Mouse (Mus musculus) cerebellum, postnatal 36 days (tissue): ENCODE data around the gene Slc30a7.

Source experiments
- DNase-seq, 2 experiments: peaks; one replicate each; pipeline ENCODE4 v3.0.0; 2021 to 2022; ENCODE audit warnings: mixed read lengths in 2 of 2

Gene Slc30a7

DNA sequence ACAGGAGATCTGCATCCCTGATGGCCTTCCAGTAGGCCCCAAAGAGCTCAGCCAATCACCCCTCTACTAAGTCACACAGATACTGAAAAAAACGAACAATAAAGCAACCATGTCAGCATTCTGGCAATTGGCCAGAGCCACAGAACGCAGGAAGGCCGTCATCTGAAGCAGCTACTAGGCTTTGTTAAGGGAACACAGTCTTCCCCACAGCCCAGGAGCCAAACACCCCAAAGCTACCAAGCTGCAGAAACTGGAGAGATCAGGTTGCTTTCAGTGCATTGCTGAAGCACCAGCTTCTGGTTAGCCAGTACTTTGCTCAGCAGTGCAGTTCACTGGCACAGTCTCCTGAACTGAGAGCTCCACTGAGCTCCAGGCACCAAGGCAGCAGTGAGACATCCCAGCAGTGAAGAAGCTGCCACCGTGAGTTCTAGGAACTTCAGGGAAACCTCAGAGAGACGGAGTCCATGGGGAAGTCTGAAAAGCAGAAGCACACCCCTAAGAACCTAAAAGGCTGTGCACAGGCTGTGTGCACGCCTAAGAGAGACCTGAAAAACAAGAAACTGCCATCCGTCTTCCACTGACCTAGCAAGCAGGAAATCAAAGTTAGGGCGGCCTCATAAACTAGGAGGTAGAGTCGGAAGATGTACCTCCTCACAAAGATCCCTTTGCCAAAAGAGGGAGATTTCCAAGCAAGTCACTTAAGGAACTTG lies 21.9 kb downstream of the Slc30a7 start:
- DNase-seq, result no peak

DNA sequence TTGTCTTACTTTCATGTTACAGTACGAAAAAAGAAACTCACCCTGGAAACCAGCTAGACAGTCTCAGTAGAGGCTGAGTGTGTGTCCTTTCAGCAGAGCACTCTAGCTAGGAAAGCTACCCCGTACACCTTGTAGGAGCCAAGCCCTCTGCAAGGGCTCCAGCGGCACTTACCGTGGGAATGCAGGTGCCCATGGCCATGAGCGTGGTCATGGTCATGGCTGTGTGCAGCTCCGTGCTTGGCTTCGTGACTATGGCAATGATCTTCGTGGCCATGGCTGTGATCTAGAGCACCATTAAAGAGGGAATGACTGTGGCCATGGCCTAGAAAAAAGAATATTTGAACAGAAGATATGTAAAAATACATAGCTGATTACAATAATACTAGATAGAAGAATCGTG lies 22.6 kb downstream of the Slc30a7 start:
- no peak for DNase-seq

DNA sequence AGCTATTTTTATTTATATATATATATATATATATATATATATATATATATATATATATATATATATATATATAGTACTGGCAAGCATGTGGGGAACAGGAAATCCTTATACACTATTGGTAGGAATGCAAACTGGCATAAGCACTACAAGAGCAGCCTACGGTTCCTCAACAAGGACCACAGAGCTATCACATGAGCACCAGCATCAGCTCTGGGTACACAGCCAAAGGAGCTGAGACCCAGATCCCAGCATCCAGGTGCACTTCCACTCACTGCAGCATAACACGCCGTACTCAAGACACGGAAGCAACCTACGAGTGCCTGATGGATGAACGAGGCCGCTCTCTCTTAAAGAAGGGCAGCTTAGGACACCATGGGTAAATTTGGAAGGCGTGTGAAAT lies 24.0 kb downstream of the Slc30a7 start:
- DNase-seq, result no peak

- no peak for DNase-seq
Measured at GRCm38 (mm10) chr3:115979000-115979399, 28.2 kb downstream of the Slc30a7 start.

DNA sequence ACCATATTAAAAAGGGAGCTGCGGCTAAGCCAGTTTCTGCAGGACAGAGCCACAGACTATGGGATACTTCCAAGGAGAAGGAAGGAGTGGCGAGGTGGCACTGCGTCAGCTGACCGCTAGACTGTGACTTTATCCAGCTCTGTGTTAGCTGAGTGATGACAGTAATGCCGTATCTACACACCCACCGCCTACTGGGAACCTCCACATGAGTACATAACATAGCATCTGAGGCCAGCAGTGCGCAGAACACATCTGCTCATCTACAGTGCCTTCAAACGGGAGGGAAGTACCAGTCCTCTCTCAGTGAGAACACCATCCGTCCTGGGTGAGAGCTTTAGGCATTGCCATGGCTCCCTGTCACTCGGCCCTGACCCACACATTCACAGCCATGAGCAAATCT lies 32.2 kb downstream of the Slc30a7 start:
- no peak for DNase-seq

DNA sequence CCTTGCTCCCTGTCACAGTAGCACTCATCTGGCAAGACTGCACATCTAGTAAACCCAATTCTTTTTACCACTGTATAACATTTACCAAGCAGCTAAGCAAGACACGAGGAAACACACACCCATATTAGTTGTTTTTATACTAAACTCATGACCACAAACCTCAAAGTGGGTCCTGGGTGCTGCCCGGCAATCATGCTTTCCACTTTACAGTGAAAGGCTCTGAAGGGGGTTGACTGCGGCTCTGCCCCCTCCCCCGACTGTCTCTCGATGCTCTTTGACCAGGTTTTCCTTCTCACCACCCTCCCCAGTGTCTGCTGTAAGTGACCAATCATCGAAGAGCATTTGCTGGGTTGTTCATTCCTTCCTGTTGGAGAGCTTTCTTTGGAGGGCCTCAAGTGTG lies 33.0 kb downstream of the Slc30a7 start:
- no peak for DNase-seq

DNA sequence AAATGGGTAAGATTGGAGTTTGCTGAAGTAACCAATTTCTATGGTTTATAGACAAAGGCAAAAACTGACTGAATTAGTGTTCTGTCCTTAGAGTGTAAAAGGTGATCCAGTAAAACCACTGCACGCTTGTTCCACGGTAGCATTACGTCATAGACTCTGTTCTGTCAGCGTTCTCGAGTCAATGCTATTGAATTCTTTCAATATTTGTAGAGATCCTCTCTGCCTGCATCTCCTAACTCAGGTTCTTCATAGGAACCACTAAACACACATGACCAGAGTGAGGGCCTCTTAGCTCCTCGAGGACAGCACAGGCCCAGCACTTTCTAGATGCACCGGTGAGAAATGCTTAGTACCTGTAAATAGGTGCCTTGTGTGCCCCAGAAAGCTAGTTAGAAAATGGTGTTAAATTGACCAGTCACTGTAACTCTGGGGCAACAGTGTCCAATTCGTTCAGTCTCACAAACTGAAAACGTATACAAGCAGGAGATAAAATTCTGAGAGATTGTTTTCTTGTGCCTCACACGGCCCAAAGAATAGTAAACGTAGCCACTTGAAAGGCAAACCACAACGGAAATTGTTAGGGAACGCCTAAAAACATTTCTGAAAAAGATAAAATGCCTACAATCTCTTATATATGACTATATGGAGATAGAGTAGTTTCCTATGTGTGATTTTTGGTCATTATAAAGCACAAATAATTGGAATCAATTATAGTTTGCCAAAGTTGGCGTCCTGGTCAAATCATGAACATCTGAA lies 35.1 kb downstream of the Slc30a7 start:
- DNase-seq, result no peak

DNA sequence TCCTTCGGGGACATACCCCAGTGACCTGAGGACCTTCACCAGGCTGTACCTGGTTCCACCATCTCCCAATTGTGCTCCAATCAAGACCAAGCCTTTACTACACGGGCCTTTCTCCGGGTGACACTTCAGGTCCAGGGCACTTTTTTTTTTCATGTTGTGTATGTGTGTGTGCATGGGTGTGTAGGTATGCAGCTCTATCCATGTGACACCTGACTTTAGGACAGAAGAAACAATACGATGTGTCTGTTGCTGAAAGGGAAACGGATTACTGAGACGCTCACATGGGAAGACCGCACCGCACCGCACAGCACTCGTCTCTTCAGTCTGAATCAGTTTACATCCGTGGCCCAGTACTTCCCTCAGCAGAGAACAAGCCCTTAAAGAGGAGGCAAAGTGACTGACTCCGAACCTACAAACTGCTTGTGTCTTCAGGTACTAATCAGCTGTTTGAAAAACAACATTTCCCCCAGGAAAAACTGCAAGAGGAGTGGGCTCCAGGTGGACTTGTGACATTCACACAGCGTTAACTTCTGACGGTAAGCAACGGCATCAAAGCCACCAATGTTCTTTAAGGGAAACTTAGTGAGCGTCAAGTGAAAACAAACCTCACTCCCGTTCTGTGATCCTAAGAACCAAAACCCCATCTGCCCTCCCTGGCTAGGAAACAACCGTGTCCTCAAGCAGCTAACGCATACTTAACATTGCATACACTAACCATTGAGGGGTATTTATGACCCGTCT lies 36.0 kb downstream of the Slc30a7 start:
- no peak for DNase-seq

DNA sequence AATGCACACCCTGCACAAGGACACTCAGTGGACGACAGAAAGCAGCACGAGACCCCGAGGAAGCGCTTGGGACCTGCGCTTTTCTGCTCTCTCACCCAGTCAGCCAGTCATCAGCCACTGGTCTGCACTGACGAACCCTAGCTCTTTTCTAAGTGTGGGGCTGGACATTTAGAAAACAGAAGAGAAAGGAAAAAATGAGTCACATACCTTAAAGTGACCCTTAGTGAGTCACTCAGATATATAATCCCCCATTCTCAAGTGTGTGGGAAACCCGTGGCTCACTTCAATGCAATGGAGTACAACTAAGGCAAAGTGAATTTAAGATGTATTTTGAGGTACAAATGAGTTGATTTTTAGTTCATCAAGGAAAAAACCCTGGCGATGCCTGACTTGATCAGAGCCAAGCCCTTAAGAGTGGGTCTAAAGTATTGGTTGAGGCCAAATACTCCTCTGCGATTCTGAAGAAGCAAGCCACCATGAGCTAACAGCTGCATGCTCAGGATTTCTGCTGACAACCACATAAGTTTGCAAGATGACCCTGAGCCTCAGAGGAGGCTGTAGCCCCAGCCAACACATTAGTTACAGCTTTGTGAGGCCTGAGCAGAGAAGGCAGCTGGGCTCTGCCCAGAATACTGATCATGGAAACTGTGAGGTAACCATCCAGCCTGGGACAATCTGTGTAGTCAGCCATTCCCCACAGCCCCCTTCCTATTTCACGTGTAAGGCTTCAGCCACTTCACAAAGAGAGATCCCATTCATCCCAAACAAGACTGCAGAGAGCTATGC lies 38.3 kb downstream of the Slc30a7 start:
- DNase-seq, result no peak

DNA sequence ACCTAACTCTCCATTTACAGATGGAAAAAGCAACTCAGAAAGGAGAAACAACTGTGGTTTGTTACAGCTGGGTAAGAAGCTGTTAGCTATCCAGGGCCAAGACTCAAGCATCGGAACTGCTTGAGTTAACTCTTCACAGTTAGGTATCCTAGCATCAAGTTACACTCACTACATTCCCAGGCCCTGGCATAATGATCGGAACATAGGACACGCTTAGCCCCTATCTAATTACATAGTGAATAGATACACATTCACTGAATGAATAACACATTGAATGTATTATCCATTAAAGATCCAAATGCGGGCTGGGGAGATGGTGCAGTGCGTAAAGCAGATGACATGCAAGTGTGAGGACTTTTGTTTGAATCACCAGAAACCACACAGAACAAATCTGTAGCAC lies 43.1 kb downstream of the Slc30a7 start:
- no peak for DNase-seq

- no peak for DNase-seq
Measured at GRCm38 (mm10) chr3:115963597-115963996, 43.6 kb downstream of the Slc30a7 start.

GRCm38 (mm10) chr3:115962028-115962415 lies 45.2 kb downstream of the Slc30a7 start:
- no peak for DNase-seq

GRCm38 (mm10) chr3:115961311-115962027 lies 45.7 kb downstream of the Slc30a7 start:
- DNase-seq, result no peak

DNA sequence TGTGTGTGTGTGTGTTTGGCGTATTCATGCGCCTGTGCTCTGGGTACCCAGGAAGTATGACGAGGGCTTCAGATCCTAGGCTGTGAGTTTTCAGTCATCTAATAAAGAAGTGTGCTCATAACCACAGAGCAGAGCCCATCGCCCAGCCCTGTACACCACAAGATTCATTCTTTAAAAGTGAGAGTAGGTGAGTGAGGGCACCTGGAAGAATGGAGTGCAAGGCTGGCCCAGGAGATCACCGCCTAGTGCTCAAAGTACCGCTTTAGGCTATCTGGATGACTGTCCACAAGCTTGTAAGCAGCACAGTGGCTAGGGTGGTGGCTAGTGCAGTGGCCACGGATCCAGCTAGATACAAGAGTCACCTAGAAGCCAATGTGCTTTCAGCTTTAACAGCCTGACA lies 50.0 kb downstream of the Slc30a7 start:
- no peak for DNase-seq

- no peak for DNase-seq
Measured at GRCm38 (mm10) chr3:115953088-115953487, 54.1 kb downstream of the Slc30a7 start.

DNA sequence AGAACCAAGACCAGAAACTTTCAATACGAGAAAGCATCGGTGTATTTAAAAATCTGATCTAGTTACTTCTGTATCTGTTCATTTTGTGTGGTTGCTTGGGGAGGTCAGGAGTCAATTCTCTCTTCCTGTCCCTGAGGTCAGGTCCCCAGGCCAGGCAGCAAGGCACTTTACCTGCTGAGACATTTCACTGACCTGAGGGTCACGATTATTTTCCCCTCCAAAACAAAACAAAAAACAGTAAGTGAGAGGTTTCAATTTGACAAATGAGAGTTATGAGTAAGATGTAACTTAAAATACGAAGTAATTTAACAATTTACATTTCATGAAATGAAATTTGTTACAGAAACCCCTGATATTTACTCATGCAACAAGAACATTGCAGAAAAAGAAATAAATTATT lies 54.9 kb downstream of the Slc30a7 start:
- no peak for DNase-seq

- no peak for DNase-seq
Measured at GRCm38 (mm10) chr3:115951221-115951620, 56.0 kb downstream of the Slc30a7 start.

DNA sequence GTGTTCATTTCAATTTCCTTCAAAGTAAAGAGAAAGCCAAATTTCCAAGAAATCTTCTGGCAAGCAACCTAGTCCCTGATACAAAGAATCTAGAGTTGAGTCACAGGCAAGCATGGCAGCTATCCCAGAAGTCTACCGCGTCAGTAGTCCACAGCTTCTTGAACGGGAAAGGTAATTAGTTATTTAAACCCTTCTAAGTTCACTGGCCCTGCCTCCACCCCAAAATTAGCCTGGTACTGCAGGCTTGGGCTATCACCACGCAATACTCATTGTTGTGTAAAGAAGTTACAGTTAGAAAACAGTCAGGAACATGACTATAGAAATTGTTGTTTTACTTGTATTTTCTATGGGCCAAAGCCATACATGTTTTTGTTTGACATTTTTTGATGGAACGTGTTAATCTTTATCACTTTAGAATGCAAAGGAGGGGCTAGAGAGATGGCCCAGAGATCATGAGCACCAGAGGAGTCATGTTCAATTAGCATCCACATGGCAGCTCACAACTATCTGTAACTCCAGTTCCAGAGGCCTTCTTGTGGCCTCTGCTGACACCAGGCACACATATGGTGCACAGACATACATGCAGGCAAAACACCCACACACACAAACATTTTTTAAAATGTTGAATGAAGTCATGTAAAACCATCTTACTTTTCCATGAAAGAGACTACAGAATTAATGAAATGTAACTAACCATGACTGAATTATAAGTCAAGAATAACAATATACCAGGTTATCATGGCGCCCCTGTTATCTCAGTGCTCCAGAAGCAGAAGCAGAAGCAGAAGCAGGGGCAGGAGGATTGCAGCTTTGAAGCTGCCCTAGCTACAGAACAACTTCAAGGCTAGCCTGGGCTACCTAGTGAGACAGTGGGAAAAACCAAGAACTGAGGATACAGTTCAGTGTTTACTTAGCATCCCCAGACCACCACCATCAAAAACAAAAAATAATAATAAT lies 57.0 kb downstream of the Slc30a7 start:
- no peak for DNase-seq

- DNase-seq, result no peak
Measured at GRCm38 (mm10) chr3:115949220-115949920, 57.8 kb downstream of the Slc30a7 start.

DNA sequence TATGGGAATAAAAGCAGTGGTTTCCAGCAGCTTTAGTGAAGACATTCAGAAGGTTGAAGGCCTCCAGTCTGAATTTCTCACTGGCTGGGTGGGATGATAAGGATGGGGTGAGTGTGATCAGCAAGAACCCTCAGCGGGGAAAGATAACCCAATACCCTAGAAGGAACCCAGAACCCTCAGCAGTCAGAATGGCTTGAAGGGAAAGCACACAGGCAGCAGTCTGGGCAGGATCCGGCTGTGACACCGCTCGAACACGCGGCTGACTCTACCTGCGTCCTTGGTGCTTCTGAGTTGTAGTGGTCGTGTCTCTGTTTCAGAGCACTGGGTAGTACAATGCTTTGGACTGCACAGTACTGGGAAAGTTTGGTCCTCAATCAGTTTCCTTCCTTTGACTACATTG lies 60.9 kb downstream of the Slc30a7 start:
- no peak for DNase-seq
